Mouse (Mus musculus): Measurements from ENCODE around the gene Wars.

- no peak for TF ChIP-seq CTCF (IDR thresholded peaks at IDR 0.05; ENCODE audit: low read depth)
- no peak for TF ChIP-seq EP300 (IDR thresholded peaks at IDR 0.05; ENCODE audit: low read depth)
These were observed 61.9 kb downstream of the Wars start for GRCm38 (mm10) chr12:108831966-108832643.
